Mouse (Mus musculus): ENCODE results near the gene Wfdc6a.

Wfdc6a gene

DNA sequence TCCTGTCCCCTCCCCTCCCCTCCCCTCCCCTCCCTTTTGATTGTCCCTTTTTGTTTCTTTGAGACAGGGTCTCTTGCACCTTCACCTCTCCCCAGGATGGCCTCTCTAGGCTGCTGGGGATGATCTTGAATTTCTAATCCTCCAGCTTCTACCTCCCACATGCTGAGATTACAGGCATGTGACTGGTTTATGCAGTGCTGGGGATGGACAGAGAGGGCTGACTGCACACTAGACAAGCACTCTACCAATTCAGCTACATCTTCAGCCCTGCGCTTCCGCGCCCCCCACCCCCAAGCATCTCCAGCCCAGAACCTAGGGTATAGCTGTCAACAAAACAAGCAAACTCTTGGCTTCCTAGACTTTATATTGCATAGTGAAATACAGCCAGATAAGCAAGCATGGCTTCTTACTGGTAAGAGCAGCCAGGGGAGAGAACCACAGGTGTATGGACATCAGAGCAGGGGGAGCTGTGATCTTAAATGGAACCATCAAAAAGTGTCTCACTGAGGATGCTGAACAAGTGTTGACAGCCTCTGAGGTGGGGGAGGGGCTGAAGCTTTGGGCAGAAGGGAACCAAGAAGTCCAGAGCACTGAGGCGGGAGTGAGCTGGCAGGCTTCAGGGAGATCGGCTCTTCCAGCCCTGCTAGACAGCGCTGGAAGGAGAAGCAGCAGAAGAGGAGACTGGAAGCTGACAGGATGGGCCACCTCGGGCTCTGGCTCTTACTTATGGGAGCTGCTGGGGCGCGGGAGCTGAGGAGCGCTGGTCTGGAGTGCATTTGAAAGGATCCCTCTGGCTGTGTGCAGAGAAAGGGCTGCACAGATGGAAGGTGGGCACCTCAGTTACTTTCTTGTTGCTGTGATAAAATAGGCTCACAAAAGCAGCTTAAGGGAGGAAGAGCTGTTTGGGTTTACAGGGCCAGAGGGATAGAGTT is 35.0 kb downstream of the Wfdc6a start:
- CTCF ChIA-PET: no interaction called here

DNA sequence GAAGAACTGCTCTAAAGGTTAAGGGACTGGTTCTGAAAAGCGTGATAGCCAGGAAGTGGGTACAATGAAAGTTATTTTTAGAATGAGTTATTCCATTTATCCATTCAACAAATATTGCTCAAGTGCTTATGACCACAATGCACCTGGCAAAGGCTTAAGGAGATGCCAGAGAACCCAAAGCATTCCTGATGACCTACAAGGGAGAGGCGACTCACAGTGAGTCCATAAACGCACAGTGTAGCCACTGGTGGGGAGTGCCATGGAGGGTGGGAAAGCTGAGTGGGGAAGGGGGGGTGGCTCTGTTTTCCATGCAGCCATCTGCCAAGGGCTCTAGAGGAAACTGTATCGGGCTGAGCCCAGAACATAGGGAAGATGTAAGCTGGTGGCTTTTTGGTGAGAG is 35.9 kb downstream of the Wfdc6a start:
- CTCF ChIA-PET: interaction anchor here (0.6 kb wide), 1 partner anchor 27 kb away, joined by 3 read pairs; no protein-coding TSS in a partner anchor

DNA sequence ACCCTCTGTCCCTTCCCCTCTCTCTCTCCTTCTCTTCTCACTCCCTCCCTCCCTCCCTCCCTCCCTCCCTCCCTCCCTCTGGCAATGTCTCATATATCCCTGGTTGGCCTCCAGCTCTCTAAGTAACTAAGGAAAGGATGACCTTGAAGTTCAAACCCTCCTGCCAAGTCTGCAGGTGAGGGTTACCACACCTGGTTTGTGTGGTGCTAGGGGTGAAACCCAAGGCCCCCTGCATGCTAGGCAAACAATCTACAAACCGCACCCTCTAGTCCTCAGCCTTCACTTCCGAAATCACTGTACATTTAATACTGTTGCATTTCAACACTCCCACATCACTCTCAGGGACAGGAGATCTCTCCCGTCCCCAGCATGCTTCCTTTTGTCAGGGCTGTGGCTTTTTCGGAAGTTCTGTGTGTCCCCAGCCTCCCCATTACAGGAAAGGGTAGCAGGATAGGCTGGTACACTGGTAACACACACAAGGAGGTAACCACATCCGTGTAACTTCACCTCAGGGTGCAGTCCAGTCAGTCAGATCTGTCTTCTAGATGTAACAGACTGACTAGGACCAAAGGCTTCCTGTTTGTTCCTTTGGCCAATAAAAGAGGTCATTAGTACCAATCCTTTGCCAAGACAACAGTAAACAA is 40.7 kb downstream of the Wfdc6a start:
- CTCF ChIA-PET: interaction anchor here (1.0 kb wide), 1 partner anchor 14 kb away, joined by 6 read pairs; no protein-coding TSS in a partner anchor

GRCm38 (mm10) chr2:164543745-164544144 is 41.5 kb downstream of the Wfdc6a start:
- CTCF ChIA-PET: interaction anchor here (1.0 kb wide), 1 partner anchor 13 kb away, joined by 6 read pairs; no protein-coding TSS in a partner anchor

DNA sequence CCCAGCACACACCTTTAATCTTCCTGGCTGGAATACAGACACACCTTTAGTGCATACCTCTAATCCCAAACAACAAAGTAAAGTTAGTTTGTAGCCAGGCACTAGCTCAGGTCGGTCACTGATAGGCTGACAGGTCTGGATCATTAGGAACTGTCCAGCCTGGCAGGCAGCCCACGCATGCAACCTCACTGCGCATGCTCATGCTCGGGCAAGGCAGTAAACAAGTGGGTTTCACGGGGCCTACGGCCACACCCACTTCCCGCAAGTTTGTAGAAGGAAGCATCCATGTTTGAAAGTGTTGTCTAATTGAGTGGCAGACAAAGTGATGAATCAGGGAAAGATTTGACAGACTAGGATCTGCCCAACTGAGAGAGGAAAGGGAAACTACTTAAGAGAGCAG is 42.6 kb downstream of the Wfdc6a start:
- CTCF ChIA-PET: no interaction called here

DNA sequence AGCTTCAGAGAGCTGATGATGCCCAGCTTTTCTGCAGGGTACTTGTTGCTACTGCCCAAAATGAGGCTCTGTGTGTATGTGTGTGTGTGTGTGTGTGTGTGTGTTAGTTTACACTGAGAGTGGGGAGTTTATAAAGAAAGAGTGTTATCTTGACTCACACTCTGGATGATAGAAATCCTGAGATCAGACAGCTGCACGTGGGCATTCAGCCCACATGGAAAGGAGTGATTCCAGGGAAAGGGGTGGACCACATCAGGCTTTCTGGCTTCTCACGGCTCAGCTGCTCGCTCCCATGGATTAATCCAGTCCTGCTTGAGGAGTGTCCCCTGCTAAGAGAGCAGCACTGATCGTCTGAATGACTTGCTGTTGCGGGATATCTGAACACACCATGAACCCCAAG is 43.1 kb downstream of the Wfdc6a start:
- CTCF ChIA-PET: no interaction called here

DNA sequence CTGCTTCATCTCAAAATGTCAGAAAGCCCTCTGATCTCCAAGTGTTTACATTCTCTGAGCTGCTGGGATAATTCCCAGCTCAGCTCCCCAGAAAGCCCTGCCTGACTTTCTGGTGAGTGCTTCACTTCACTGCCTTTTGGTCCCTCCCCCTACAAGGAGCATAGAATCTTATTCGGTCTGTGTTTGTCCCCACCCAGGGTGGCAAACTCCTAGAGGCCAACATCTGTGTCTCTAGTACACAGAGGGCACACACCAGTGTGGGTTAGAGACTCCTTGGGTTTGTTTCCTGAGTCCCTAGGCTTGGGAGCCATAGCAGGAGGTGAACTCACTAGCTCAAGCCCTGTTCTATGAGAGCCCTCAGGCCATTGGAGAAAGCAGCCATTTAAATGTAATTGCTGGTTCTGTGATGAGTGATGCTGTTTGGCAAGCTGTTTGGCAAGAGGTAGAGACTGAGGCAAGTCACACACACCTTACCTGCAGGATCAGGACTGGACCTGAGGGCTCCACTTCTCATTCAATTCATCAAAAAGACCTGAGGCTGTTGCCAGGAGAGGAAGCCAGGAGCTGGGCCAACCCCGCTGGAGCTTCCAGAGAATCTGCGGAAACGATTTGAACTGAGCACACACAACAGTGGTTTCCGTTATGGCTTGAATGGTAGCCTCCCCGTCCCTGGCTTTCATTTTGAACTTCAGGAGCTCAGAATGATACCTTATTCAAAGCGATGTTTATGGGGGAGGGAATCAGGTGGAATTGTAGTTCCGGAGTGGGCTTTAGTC is 44.4 kb downstream of the Wfdc6a start:
- CTCF ChIA-PET: interaction anchor here (0.6 kb wide), 1 partner anchor 124 kb away, joined by 7 read pairs; no protein-coding TSS in a partner anchor

- CTCF ChIA-PET: no interaction called here
Measured at GRCm38 (mm10) chr2:164537003-164537402, 48.2 kb downstream of the Wfdc6a start.

DNA sequence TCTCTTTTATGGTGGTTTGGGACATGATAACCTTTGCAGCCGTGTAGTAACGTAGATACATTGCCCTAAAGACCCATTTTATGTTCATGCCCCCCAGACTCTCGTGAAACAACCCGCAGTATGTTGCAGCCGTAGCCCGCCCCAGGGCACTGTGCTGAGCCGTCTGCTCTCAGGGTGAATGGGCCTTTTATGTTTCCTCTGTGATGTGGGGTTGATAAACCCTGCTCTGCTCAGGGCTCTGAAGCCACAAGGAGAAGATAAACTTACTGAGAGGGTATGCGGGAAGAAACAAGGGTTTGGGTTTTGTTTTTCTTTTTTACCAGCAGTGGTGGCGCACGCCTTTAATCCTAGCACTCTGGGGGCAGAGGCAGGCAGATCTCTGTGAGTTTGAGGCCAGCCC is 50.9 kb downstream of the Wfdc6a start:
- CTCF ChIA-PET: no interaction called here

DNA sequence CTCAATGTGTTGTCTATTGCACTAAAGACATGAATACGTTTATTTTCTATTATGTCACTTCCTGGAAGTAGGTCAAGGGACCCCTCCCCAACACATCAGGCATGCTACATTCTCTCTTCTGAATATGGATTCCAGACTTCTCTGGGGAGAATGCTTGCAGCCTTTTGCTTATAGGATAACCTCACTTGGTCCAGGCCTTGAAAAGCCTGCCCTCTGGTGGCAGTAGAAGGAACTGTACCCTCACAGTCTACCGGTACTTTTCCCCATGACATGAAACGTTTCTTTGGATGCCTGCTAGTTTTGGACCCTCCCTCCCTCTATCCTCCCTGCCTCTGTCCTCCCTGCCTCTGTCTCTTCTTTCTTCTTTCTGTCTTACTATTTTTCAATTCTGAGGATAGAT is 54.1 kb downstream of the Wfdc6a start:
- CTCF ChIA-PET: interaction anchor here (0.5 to 2.9 kb wide), 6 partner anchors 13 to 129 kb away, joined by 3 to 9 read pairs (median 4); no protein-coding TSS in a partner anchor

All from spleen, embryonic (tissue).